Mouse (Mus musculus): Measurements from ENCODE around the gene Nop2. TPM values are rescaled to one million over a fixed set of nuclear protein-coding genes. Genes with fewer than 3 reads are reported as not detected.

The Nop2 gene
- 1.1 TPM for polyA plus RNA-seq (2014; fragmentation: Illumina TruSeq; extraction: RNeasy Lipid Tissue Mini Kit (QIAGEN cat#74804); ENCODE audit: low read depth, low replicate concordance)

GRCm38 (mm10) chr6:125131302-125132156, at the start of gene Nop2:
Nop2 (plus strand) TSS chr6:125131909.

GRCm38 (mm10) chr6:125095391-125096278, 36.1 kb upstream of the Nop2 start, which contains the start of gene Chd4:
Chd4 (plus strand) TSS chr6:125095981.

GRCm38 (mm10) chr6:125145001-125145400, 13.3 kb downstream of the Nop2 start, which contains the start of gene Iffo1:
Iffo1 (plus strand) TSS chr6:125145241.

GRCm38 (mm10) chr6:125166051-125166751, 34.5 kb downstream of the Nop2 start, which contains the start of gene Gapdh:
Gapdh (minus strand) TSS chr6:125166467.

GRCm38 (mm10) chr6:125191332-125192015, 59.8 kb downstream of the Nop2 start, which contains the start of the genes Ncapd2 and Mrpl51:
Ncapd2 (minus strand) TSS chr6:125191701.
Mrpl51 (plus strand) TSS chr6:125191801.

Other genes with a start within 250 kb of the Nop2 start
- 0.16 TPM for gene Cd4, start 243.7 kb upstream of the Nop2 start, polyA plus RNA-seq (2014; fragmentation: Illumina TruSeq; extraction: RNeasy Lipid Tissue Mini Kit (QIAGEN cat#74804); ENCODE audit: low read depth, low replicate concordance)
- not detected for gene Lag3, start 220.2 kb upstream of the Nop2 start, polyA plus RNA-seq (2014; fragmentation: Illumina TruSeq; extraction: RNeasy Lipid Tissue Mini Kit (QIAGEN cat#74804); ENCODE audit: low read depth, low replicate concordance)
- 344 TPM for gene Ptms, start 211.8 kb upstream of the Nop2 start, polyA plus RNA-seq (2014; fragmentation: Illumina TruSeq; extraction: RNeasy Lipid Tissue Mini Kit (QIAGEN cat#74804); ENCODE audit: low read depth, low replicate concordance)
- gene Mlf2, start 200.5 kb upstream of the Nop2 start, polyA plus RNA-seq (2014; fragmentation: Illumina TruSeq; extraction: RNeasy Lipid Tissue Mini Kit (QIAGEN cat#74804); ENCODE audit: low read depth, low replicate concordance), result 16.7 TPM
- 16.8 TPM for gene Cops7a, start 166.4 kb upstream of the Nop2 start, polyA plus RNA-seq (2014; fragmentation: Illumina TruSeq; extraction: RNeasy Lipid Tissue Mini Kit (QIAGEN cat#74804); ENCODE audit: low read depth, low replicate concordance)
- not detected for gene Pianp, start 135.2 kb upstream of the Nop2 start, polyA plus RNA-seq (2014; fragmentation: Illumina TruSeq; extraction: RNeasy Lipid Tissue Mini Kit (QIAGEN cat#74804); ENCODE audit: low read depth, low replicate concordance)
- 11.4 TPM for gene Zfp384, start 122.8 kb upstream of the Nop2 start, polyA plus RNA-seq (2014; fragmentation: Illumina TruSeq; extraction: RNeasy Lipid Tissue Mini Kit (QIAGEN cat#74804); ENCODE audit: low read depth, low replicate concordance)
- gene Ing4, start 92.1 kb upstream of the Nop2 start, polyA plus RNA-seq (2014; fragmentation: Illumina TruSeq; extraction: RNeasy Lipid Tissue Mini Kit (QIAGEN cat#74804); ENCODE audit: low read depth, low replicate concordance), result 11.2 TPM
- 0.90 TPM for gene Acrbp, start 82.2 kb upstream of the Nop2 start, polyA plus RNA-seq (2014; fragmentation: Illumina TruSeq; extraction: RNeasy Lipid Tissue Mini Kit (QIAGEN cat#74804); ENCODE audit: low read depth, low replicate concordance)
- not detected for gene Lpar5, start 64.0 kb upstream of the Nop2 start, polyA plus RNA-seq (2014; fragmentation: Illumina TruSeq; extraction: RNeasy Lipid Tissue Mini Kit (QIAGEN cat#74804); ENCODE audit: low read depth, low replicate concordance)
- 23.4 TPM for gene Chd4, start 35.9 kb upstream of the Nop2 start, polyA plus RNA-seq (2014; fragmentation: Illumina TruSeq; extraction: RNeasy Lipid Tissue Mini Kit (QIAGEN cat#74804); ENCODE audit: low read depth, low replicate concordance)
- gene Iffo1, start 13.3 kb downstream of the Nop2 start, polyA plus RNA-seq (2014; fragmentation: Illumina TruSeq; extraction: RNeasy Lipid Tissue Mini Kit (QIAGEN cat#74804); ENCODE audit: low read depth, low replicate concordance), result 1.5 TPM
- 206 TPM for gene Gapdh, start 34.6 kb downstream of the Nop2 start, polyA plus RNA-seq (2014; fragmentation: Illumina TruSeq; extraction: RNeasy Lipid Tissue Mini Kit (QIAGEN cat#74804); ENCODE audit: low read depth, low replicate concordance)
- 0.34 TPM for gene Ncapd2, start 59.8 kb downstream of the Nop2 start, polyA plus RNA-seq (2014; fragmentation: Illumina TruSeq; extraction: RNeasy Lipid Tissue Mini Kit (QIAGEN cat#74804); ENCODE audit: low read depth, low replicate concordance)
- 76.4 TPM for gene Mrpl51, start 59.9 kb downstream of the Nop2 start, polyA plus RNA-seq (2014; fragmentation: Illumina TruSeq; extraction: RNeasy Lipid Tissue Mini Kit (QIAGEN cat#74804); ENCODE audit: low read depth, low replicate concordance)
- 2.5 TPM for gene Vamp1, start 83.6 kb downstream of the Nop2 start, polyA plus RNA-seq (2014; fragmentation: Illumina TruSeq; extraction: RNeasy Lipid Tissue Mini Kit (QIAGEN cat#74804); ENCODE audit: low read depth, low replicate concordance)
- 4.5 TPM for gene Tapbpl, start 100.0 kb downstream of the Nop2 start, polyA plus RNA-seq (2014; fragmentation: Illumina TruSeq; extraction: RNeasy Lipid Tissue Mini Kit (QIAGEN cat#74804); ENCODE audit: low read depth, low replicate concordance)
- not detected for gene Cd27, start 105.1 kb downstream of the Nop2 start, polyA plus RNA-seq (2014; fragmentation: Illumina TruSeq; extraction: RNeasy Lipid Tissue Mini Kit (QIAGEN cat#74804); ENCODE audit: low read depth, low replicate concordance)
- gene Tuba3a, start 154.1 kb downstream of the Nop2 start, polyA plus RNA-seq (2014; fragmentation: Illumina TruSeq; extraction: RNeasy Lipid Tissue Mini Kit (QIAGEN cat#74804); ENCODE audit: low read depth, low replicate concordance), result not detected
- gene Ltbr, start 182.0 kb downstream of the Nop2 start, polyA plus RNA-seq (2014; fragmentation: Illumina TruSeq; extraction: RNeasy Lipid Tissue Mini Kit (QIAGEN cat#74804); ENCODE audit: low read depth, low replicate concordance), result 2.3 TPM
- gene Scnn1a, start 188.8 kb downstream of the Nop2 start, polyA plus RNA-seq (2014; fragmentation: Illumina TruSeq; extraction: RNeasy Lipid Tissue Mini Kit (QIAGEN cat#74804); ENCODE audit: low read depth, low replicate concordance), result 4.1 TPM
- gene Tnfrsf1a, start 217.5 kb downstream of the Nop2 start, polyA plus RNA-seq (2014; fragmentation: Illumina TruSeq; extraction: RNeasy Lipid Tissue Mini Kit (QIAGEN cat#74804); ENCODE audit: low read depth, low replicate concordance), result 8.7 TPM
- gene Plekhg6, start 248.9 kb downstream of the Nop2 start, polyA plus RNA-seq (2014; fragmentation: Illumina TruSeq; extraction: RNeasy Lipid Tissue Mini Kit (QIAGEN cat#74804); ENCODE audit: low read depth, low replicate concordance), result 0.32 TPM